Mouse (Mus musculus): ENCODE results near the gene Gm12258.

DNA sequence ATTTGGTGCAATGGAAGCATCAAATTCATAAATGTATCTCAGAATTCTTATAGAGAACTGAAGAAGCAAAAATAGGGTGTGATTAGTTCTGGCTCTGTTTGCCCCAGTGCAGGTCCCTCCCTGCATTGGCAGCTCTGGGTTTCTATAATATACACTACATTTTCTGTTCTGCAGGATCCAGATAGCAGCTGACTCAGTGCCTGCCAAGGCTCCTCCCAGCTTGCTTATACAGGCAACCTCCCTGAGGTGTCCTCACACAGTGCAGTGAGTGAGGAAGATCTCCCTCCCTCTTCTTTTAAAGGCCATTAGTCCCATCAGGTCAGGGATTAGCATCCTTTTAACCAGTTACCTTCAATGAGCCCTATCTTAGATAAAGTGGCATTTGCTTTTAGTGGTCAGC, 54.1 kb downstream of the Gm12258 start:
- no peak for TF ChIP-seq CTCF (IDR thresholded peaks at IDR 0.05)
- no peak for TF ChIP-seq EP300 (IDR thresholded peaks at IDR 0.05)
